Mouse (Mus musculus): ENCODE results near the gene Sp6.
A peak's percentile ranks its signal among the peaks of the same experiment; 100 is the strongest.

Gene Sp6

GRCm38 (mm10) chr11:97013121-97013670 is at the start of gene Sp6:
Gene Sp6 (plus strand): TSS chr11:97013394.
- DNase-seq (ENCODE audit: low read depth in 1 of 2, low spot score in 2 of 2) = no peak

- DNase-seq (ENCODE audit: low read depth in 1 of 2, low spot score in 2 of 2) = peak; percentile 45 to 78
These were observed 49.6 kb upstream of the Sp6 start for GRCm38 (mm10) chr11:96963580-96963979.

GRCm38 (mm10) chr11:96966172-96966571 is 47.0 kb upstream of the Sp6 start:
- no peak for DNase-seq (ENCODE audit: low read depth in 1 of 2, low spot score in 2 of 2)

- peak; percentile 47 to 54 for DNase-seq (ENCODE audit: low read depth in 1 of 2, low spot score in 2 of 2)
These were observed 46.2 kb upstream of the Sp6 start for GRCm38 (mm10) chr11:96966914-96967543.

GRCm38 (mm10) chr11:96967544-96968269 is 45.5 kb upstream of the Sp6 start:
- no peak for DNase-seq (ENCODE audit: low read depth in 1 of 2, low spot score in 2 of 2)

GRCm38 (mm10) chr11:96968476-96968875 is 44.7 kb upstream of the Sp6 start:
- DNase-seq (ENCODE audit: low read depth in 1 of 2, low spot score in 2 of 2) = no peak

- DNase-seq (ENCODE audit: low read depth in 1 of 2, low spot score in 2 of 2) = no peak
These were observed 43.9 kb upstream of the Sp6 start for GRCm38 (mm10) chr11:96969280-96969722.

GRCm38 (mm10) chr11:96969746-96970145 is 43.4 kb upstream of the Sp6 start:
- no peak for DNase-seq (ENCODE audit: low read depth in 1 of 2, low spot score in 2 of 2)

- no peak for DNase-seq (ENCODE audit: low read depth in 1 of 2, low spot score in 2 of 2)
These were observed 42.9 kb upstream of the Sp6 start for GRCm38 (mm10) chr11:96970341-96970740.

- DNase-seq (ENCODE audit: low read depth in 1 of 2, low spot score in 2 of 2) = no peak
These were observed 40.3 kb upstream of the Sp6 start for GRCm38 (mm10) chr11:96972906-96973305.

GRCm38 (mm10) chr11:96973426-96973964 is 39.7 kb upstream of the Sp6 start:
- DNase-seq (ENCODE audit: low read depth in 1 of 2, low spot score in 2 of 2) = no peak

- DNase-seq (ENCODE audit: low read depth in 1 of 2, low spot score in 2 of 2) = peak; percentile 53 to 54
These were observed 38.4 kb upstream of the Sp6 start for GRCm38 (mm10) chr11:96974813-96975212.

GRCm38 (mm10) chr11:96975511-96976378 is 37.4 kb upstream of the Sp6 start:
- no peak for DNase-seq (ENCODE audit: low read depth in 1 of 2, low spot score in 2 of 2)

- DNase-seq (ENCODE audit: low read depth in 1 of 2, low spot score in 2 of 2) = no peak
These were observed 36.9 kb upstream of the Sp6 start for GRCm38 (mm10) chr11:96976379-96976687.

GRCm38 (mm10) chr11:96976911-96977591 is 36.1 kb upstream of the Sp6 start:
- peak; percentile 22 to 73 for DNase-seq (ENCODE audit: low read depth in 1 of 2, low spot score in 2 of 2)

GRCm38 (mm10) chr11:96977606-96978400 is 35.4 kb upstream of the Sp6 start:
- DNase-seq (ENCODE audit: low read depth in 1 of 2, low spot score in 2 of 2) = peak; percentile 97 to 99

GRCm38 (mm10) chr11:96978401-96979246 is 34.6 kb upstream of the Sp6 start:
- DNase-seq (ENCODE audit: low read depth in 1 of 2, low spot score in 2 of 2) = no peak

- DNase-seq (ENCODE audit: low read depth in 1 of 2, low spot score in 2 of 2) = no peak
These were observed 33.9 kb upstream of the Sp6 start for GRCm38 (mm10) chr11:96979329-96979728.

- no peak for DNase-seq (ENCODE audit: low read depth in 1 of 2, low spot score in 2 of 2)
These were observed 33.2 kb upstream of the Sp6 start for GRCm38 (mm10) chr11:96980021-96980420.

All from monocyte, adult 2 months (primary cell).